Mouse (Mus musculus) C2C12 (cell line): ENCODE measurements at regions not wholly inside any gene's neighbourhood (a gene's known extent, or its start where the extent isn't known, plus 50 kb on each side); places are given as distances from the start of the nearest gene placed in this dataset.

Experiments
- H3K27me3 ChIP-seq: one replicate; pipeline ENCODE4 v1.6.1; 2011; ENCODE audit not compliant: control insufficient read depth, insufficient read depth, insufficient read length
- H3K36me3 ChIP-seq: one replicate; pipeline ENCODE4 v1.6.1; 2011; ENCODE audit not compliant: control insufficient read depth, insufficient read depth
- H3K4me3 ChIP-seq: one replicate; pipeline ENCODE4 v1.5.1; 2011; ENCODE audit warnings: mild to moderate bottlenecking, control low read depth; ENCODE audit not compliant: poor library complexity, insufficient read depth, severe bottlenecking
- H3K79me2 ChIP-seq: one replicate; pipeline ENCODE4 v1.6.1; 2011; ENCODE audit not compliant: control insufficient read depth, insufficient read depth
- H3K79me3 ChIP-seq: one replicate; pipeline ENCODE4 v1.6.1; 2011; ENCODE audit warnings: low read depth, control low read depth
- H3ac ChIP-seq: one replicate; pipeline ENCODE3; 2011; ENCODE audit warnings: low read depth; ENCODE audit not compliant: control insufficient read depth, insufficient read length
- CEBPB ChIP-seq: IDR thresholded peaks from one replicate; pipeline ENCODE4 v1.6.1; 2011; ENCODE audit warnings: low read depth, mild to moderate bottlenecking, control low read depth, moderate library complexity
- CTCF ChIP-seq: IDR thresholded peaks from one replicate; pipeline ENCODE4 v1.5.1; 2011; ENCODE audit not compliant: control insufficient read depth, insufficient read depth, insufficient read length
- FOSL1 ChIP-seq: IDR thresholded peaks from one replicate; pipeline ENCODE4 v1.8.0; 2011; ENCODE audit warnings: mild to moderate bottlenecking, low read length; ENCODE audit not compliant: poor library complexity, insufficient read depth, severe bottlenecking
- MAX ChIP-seq: IDR thresholded peaks from one replicate; pipeline ENCODE4 v1.6.1; 2011; ENCODE audit warnings: mild to moderate bottlenecking, control low read depth
- MYOD1 ChIP-seq: IDR thresholded peaks from one replicate; pipeline ENCODE4 v1.6.1; 2011; ENCODE audit warnings: low read depth; ENCODE audit not compliant: control insufficient read depth, insufficient read length
- MYOG ChIP-seq: IDR thresholded peaks from one replicate; pipeline ENCODE4 v1.6.1; 2011; ENCODE audit not compliant: control insufficient read depth, insufficient read length; ENCODE audit errors: extremely low read depth
- USF1 ChIP-seq: IDR thresholded peaks from one replicate; pipeline ENCODE4 v1.6.1; 2011; ENCODE audit warnings: low read depth, mild to moderate bottlenecking, control low read depth, moderate library complexity

DNA sequence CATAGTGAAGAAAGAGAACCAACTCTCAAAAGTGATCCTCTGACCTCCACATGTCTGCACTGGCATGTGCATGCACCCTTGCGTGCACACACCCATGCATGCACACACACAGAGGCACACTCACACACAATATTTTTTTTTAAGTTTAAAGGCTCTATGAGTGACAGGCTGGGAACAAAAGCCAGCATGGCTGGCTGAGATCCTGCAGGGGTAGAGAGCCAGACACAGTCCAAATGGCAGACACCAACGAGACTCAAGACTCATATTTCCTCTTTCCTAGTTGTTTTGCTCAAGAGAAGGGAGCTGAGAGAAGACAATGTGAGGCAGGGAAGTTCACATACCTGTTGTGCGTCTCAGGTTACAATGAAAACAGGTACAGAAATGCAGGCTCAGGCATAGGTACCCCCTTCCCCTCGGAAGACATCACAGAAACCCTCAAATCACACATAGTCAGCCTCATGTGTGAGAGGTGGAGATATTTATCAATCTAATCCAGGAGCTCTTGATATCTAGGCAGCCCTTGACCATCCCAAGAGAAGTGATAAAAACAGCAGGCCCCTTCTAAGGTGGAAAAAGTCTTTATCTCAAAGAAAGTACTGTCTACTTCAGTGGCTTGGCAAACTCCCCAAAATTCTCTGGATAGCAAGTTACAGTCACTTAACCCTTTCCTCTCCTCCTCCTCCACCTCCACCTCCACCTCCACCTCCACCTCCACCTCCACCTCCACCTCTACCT lies 101.4 kb upstream of the Cd180 start:
- H3K79me2 ChIP-seq = no peaks in the 10 kb centered on the region
- H3K4me3 ChIP-seq = no peak overlapping the region
- no peaks in the 10 kb centered on the region for H3K27me3 ChIP-seq
- H3ac ChIP-seq = no peak overlapping the region
- no peaks in the 10 kb centered on the region for H3K79me3 ChIP-seq
- H3K36me3 ChIP-seq = no peaks in the 10 kb centered on the region
- TF ChIP-seq CEBPB = no peak
- TF ChIP-seq USF1 = no peak
- TF ChIP-seq FOSL1 = no peak
- no peak for TF ChIP-seq CTCF
- no peak for TF ChIP-seq MAX

GRCm38 (mm10) chr13:102593405-102594200 lies 99.8 kb upstream of the Cd180 start:
- H3K27me3 ChIP-seq = no peaks in the 10 kb centered on the region
- H3K79me2 ChIP-seq = no peaks in the 10 kb centered on the region
- no peaks in the 10 kb centered on the region for H3K36me3 ChIP-seq
- no peaks in the 10 kb centered on the region for H3K79me3 ChIP-seq
- TF ChIP-seq MAX (no peak), FOSL1 (no peak), MYOD1 (no peak), CTCF (no peak), MYOG (no peak), CEBPB (no peak), USF1 (no peak)
- H3K4me3 ChIP-seq = no peak overlapping the region
- no peak overlapping the region for H3ac ChIP-seq

- Histone ChIP-seq H3K79me3 (no peaks in the 10 kb centered on the region), H3K27me3 (no peaks in the 10 kb centered on the region), H3K4me3 (no peak overlapping the region), H3K36me3 (no peaks in the 10 kb centered on the region), H3K79me2 (no peaks in the 10 kb centered on the region), H3ac (no peak overlapping the region)
- TF ChIP-seq MYOD1 = no peak
- TF ChIP-seq CTCF = no peak
- TF ChIP-seq MAX = no peak
- no peak for TF ChIP-seq FOSL1
- TF ChIP-seq CEBPB = no peak
- TF ChIP-seq MYOG = no peak
- no peak for TF ChIP-seq USF1
Observed at GRCm38 (mm10) chr13:102594201-102594600, 99.2 kb upstream of the Cd180 start.

DNA sequence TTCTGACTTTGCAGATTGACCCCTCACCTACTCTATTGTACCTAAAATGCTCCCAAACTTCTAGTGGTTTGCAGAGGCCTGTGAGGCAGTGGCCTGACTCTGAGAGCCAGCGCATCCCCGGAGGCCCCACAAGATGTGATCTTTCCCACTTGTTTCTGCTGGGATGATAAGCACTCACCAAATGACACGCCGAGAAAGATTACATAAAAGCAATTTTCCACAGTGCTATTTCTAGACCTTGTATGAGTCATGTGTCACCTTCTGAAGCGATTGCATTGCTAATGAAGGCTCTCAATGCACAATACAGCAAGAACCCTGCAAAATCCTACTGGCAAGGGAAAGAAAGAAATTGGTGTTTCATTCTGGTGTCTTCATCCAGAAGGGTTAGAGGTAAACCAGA lies 97.8 kb upstream of the Cd180 start:
- no peak overlapping the region for H3K4me3 ChIP-seq
- H3K79me2 ChIP-seq = no peaks in the 10 kb centered on the region
- H3K27me3 ChIP-seq = no peaks in the 10 kb centered on the region
- H3K36me3 ChIP-seq = no peaks in the 10 kb centered on the region
- TF ChIP-seq FOSL1 = no peak
- TF ChIP-seq MYOG = no peak
- TF ChIP-seq CEBPB = no peak
- TF ChIP-seq USF1 = no peak
- no peak for TF ChIP-seq MAX
- no peak for TF ChIP-seq MYOD1
- TF ChIP-seq CTCF = no peak
- H3K79me3 ChIP-seq = no peaks in the 10 kb centered on the region
- no peak overlapping the region for H3ac ChIP-seq

DNA sequence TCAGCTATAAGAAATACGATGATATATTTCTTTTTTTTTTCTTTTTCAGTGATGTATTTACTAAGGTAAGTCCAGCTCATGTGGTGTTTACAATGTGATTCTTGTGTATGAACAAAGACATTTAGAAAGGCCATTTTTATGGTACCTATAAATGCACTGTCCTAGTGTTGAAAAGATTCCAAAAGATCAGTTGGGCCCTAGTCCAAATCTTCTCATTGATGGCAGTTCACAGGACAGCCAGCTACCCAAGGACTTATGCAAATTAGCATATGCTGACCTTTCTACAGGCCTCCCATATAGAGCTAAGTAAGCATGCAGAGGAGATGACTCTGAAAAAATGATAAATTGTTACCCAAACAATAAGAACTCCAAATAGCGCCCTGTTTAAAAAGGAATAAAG lies 97.3 kb upstream of the Cd180 start:
- Histone ChIP-seq H3ac (no peak overlapping the region), H3K79me2 (no peaks in the 10 kb centered on the region), H3K79me3 (no peaks in the 10 kb centered on the region), H3K4me3 (no peak overlapping the region), H3K27me3 (no peaks in the 10 kb centered on the region), H3K36me3 (no peaks in the 10 kb centered on the region)
- TF ChIP-seq CTCF (no peak), MYOD1 (no peak), CEBPB (no peak), MYOG (no peak), FOSL1 (no peak), MAX (no peak), USF1 (no peak)

GRCm38 (mm10) chr13:102598181-102598580 lies 95.2 kb upstream of the Cd180 start:
- Histone ChIP-seq H3ac (no peak overlapping the region), H3K79me2 (no peaks in the 10 kb centered on the region), H3K4me3 (no peak overlapping the region), H3K27me3 (no peaks in the 10 kb centered on the region), H3K79me3 (no peaks in the 10 kb centered on the region), H3K36me3 (no peaks in the 10 kb centered on the region)
- TF ChIP-seq MYOG (no peak), USF1 (no peak), CTCF (no peak), CEBPB (no peak), MYOD1 (no peak), FOSL1 (no peak), MAX (no peak)
